ENCODE assay signal across 22 mouse cellular contexts in genomic region chr19:55582896-55583653, GRCm38 (mm10).
"Had no signal": no experiment of that assay in that cellular context is flagged by ENCODE, and none has a peak within 500 bp of the region (broad histone marks: within the 10 kb centered on the region; RNA-seq: fewer than 3 reads in every experiment).

No protein-coding gene starts in this region.

- DNase-seq: kidney, adult 8-10 months; kidney, postnatal 14 days; kidney, postnatal 4 days; left cerebral cortex, postnatal 4 days; liver, postnatal 0 days; lung, postnatal 14 days; lung, postnatal 4 days; retina, postnatal 1 day; right cerebral cortex, postnatal 25 days; spleen, adult 18-20 months; thymus, adult 18-20 months; thymus, postnatal 14 days had no signal

- H3K4me3 ChIP-seq: kidney, embryonic 15.5 days; limb, embryonic 15.5 days; lung, embryonic 15.5 days; midbrain, embryonic 12.5 days; midbrain, embryonic 15.5 days; myocyte; neural tube, embryonic 13.5 days had no signal

- H3K9ac ChIP-seq: kidney, embryonic 15.5 days; limb, embryonic 15.5 days; liver, embryonic 14.5 days; liver, postnatal 0 days; lung, embryonic 15.5 days; midbrain, embryonic 12.5 days; midbrain, embryonic 15.5 days; neural tube, embryonic 13.5 days had no signal

- H3K27me3 ChIP-seq: lung, embryonic 15.5 days had no signal

- H3K27ac ChIP-seq: kidney, embryonic 15.5 days; limb, embryonic 15.5 days; liver, embryonic 14.5 days; lung, embryonic 15.5 days; midbrain, embryonic 12.5 days; midbrain, embryonic 15.5 days; neural tube, embryonic 13.5 days had no signal

- H3K4me2 ChIP-seq: kidney, embryonic 15.5 days; limb, embryonic 15.5 days; liver, embryonic 11.5 days; lung, embryonic 15.5 days; midbrain, embryonic 12.5 days; midbrain, embryonic 15.5 days; neural tube, embryonic 13.5 days had no signal

- H3K36me3 ChIP-seq: kidney, embryonic 15.5 days; limb, embryonic 15.5 days; lung, embryonic 15.5 days; midbrain, embryonic 12.5 days; midbrain, embryonic 15.5 days; neural tube, embryonic 13.5 days had no signal

- ATAC-seq: intestine, postnatal 0 days; liver, postnatal 0 days; midbrain, embryonic 15.5 days had no signal

- H3K9me3 ChIP-seq: kidney, embryonic 15.5 days; limb, embryonic 15.5 days; lung, embryonic 15.5 days; midbrain, embryonic 12.5 days; midbrain, embryonic 15.5 days; neural tube, embryonic 13.5 days had no signal
